Mouse (Mus musculus) regulatory T cell (primary cell): ENCODE measurements around the gene Vmn2r41.
"Not testable (repeated sequence)": the region's sequence is repeated elsewhere in the genome, so short reads cannot be mapped to it uniquely, and the experiment has no call there.

Source experiments
- in situ Hi-C: fragments of 300-600 bp; cut with MboI, MseI; formaldehyde crosslinking; loops from one replicate; pipeline ENCODE4 v1.15.1; 2025; ENCODE audit warnings: high pct_unique_total_duplicates

The Vmn2r41 gene

DNA sequence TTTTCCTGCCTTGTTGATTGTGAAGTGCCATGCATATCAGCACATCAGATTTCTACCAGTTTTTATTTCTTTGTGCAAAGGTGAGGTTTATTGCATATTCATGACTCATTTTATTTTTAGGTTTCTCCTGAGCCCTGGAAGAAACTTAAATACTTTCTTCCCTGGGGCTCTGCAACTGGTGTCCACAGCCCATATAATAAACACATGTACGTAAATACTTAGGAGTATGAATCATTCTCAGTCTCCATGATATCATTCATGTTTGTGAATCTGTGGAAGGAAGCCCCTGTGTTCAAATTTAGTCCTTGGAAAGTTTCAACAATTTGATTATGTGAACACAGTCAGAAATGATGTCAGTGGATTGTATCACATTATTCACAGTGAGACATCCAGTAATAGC, at the start of gene Vmn2r41:
TSS of gene Vmn2r41 (minus strand) at position 101 of the 400 bp plus-strand sequence.
- in situ Hi-C loops: not testable (repeated sequence)

DNA sequence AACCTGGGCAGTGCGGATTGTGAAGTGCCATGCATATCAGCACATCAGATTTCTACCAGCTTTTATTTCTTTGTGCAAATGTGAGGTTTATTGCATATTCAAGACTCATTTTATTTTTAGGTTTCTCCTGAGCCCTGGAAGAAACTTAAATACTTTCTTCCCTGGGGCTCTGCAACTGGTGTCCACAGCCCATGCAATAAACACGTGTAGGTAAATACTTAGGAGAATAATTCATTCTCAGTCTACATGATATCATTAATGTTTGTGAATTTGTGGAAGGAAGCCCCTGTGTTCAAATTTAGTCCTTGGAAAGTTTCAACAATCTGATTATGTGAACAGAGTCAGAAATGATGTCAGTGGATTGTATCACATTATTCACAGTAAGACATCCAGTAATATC, 38.8 kb upstream of the Vmn2r41 start, which contains the start of gene Vmn2r42:
TSS of gene Vmn2r42 (minus strand) at position 101 of the 400 bp plus-strand sequence.
- in situ Hi-C loops: loop anchor here (10.0 kb wide), 1 partner anchor 715 kb away; the partner anchor contains the start of gene Vmn2r32

DNA sequence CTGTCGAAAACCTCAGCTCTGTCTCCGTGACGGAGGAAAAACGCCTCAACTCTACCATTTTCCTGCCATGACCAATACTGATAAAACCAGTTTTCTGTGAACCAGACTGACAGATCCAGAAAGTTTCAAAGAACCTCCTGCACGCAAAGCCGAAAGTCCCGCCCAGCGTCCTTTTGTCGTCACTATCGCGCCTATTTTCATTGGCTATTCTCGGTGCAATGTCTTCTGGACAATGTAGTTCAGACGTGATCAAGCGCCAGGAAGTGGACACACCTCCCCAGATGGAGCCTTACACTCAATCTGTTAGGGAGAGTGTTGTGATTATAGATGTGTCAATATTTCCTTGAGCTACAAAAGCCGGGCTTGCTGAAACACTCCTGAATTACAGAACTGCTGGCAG, 68.6 kb downstream of the Vmn2r41 start:
- in situ Hi-C loops: loop anchor here (5.0 to 10.0 kb wide), 2 partner anchors 772 to 1784 kb away; no protein-coding TSS in a partner anchor
